Mouse (Mus musculus): ENCODE data around the gene Hoxc6. TPM values are rescaled to one million over a fixed set of nuclear protein-coding genes. Genes with fewer than 3 reads are reported as not detected.

The Hoxc6 gene
- total and polyA plus RNA-seq, 3 experiments: 12.0 to 37.1 (median 27.1) TPM

GRCm38 (mm10) chr15:102992863-102993262 is 5.2 kb upstream of the Hoxc6 start:
- H3K4me3 ChIP-seq (ENCODE audit: low read depth, low read length): no peak overlapping the region; the same call in 1 of the 2 replicates
- H3K36me3 ChIP-seq (replicated peaks): no peaks in the 10 kb centered on the region
- no peak for TF ChIP-seq GATA2 (IDR thresholded peaks at IDR 0.05; ENCODE audit: borderline replicate concordance, low read depth, low read length)
- TF ChIP-seq TAL1 (conservative IDR thresholded peaks at IDR 0.05; ENCODE audit: low read depth, low read length): no peak
- no peak for TF ChIP-seq CTCF (IDR thresholded peaks at IDR 0.05; ENCODE audit: low read depth, low read length)
- no peak for TF ChIP-seq GATA1 (IDR thresholded peaks at IDR 0.05; ENCODE audit: borderline replicate concordance, low read length)
- H3K4me1 ChIP-seq (ENCODE audit: insufficient read depth, low read depth, low read length): peaks cover 85% of the 10 kb centered on the region
- peaks cover 10% of the 10 kb centered on the region for H3K27me3 ChIP-seq (ENCODE audit: insufficient read depth, low read length)
- no peaks in the 10 kb centered on the region for H3K9me3 ChIP-seq (replicated peaks)
- ATAC-seq (ENCODE audit: extremely low read depth, insufficient number of reproducible peaks, low FRiP score, poor library complexity, severe bottlenecking): no peak
- DNase-seq (ENCODE audit: low spot score): no peak

GRCm38 (mm10) chr15:102996548-102996947 is 1.5 kb upstream of the Hoxc6 start:
- Histone ChIP-seq H3K4me3 (ENCODE audit: low read depth, low read length) (no peak overlapping the region; the same call in 1 of the 2 replicates), H3K9me3 (replicated peaks) (no peaks in the 10 kb centered on the region), H3K27me3 (ENCODE audit: insufficient read depth, low read length) (peaks cover 10% of the 10 kb centered on the region), H3K4me1 (ENCODE audit: insufficient read depth, low read depth, low read length) (peaks cover 84% of the 10 kb centered on the region), H3K36me3 (replicated peaks) (no peaks in the 10 kb centered on the region)
- TF ChIP-seq TAL1 (conservative IDR thresholded peaks at IDR 0.05; ENCODE audit: low read depth, low read length): no peak
- no peak for TF ChIP-seq CTCF (IDR thresholded peaks at IDR 0.05; ENCODE audit: low read depth, low read length)
- no peak for TF ChIP-seq POLR2AphosphoS5 (IDR thresholded peaks at IDR 0.05; ENCODE audit: insufficient replicate concordance, low read depth, low read length)
- TF ChIP-seq GATA2 (IDR thresholded peaks at IDR 0.05; ENCODE audit: borderline replicate concordance, low read depth, low read length): no peak
- no peak for TF ChIP-seq GATA1 (IDR thresholded peaks at IDR 0.05; ENCODE audit: borderline replicate concordance, low read length)
- DNase-seq (ENCODE audit: low spot score) (no peak), ATAC-seq (ENCODE audit: extremely low read depth, insufficient number of reproducible peaks, low FRiP score, poor library complexity, severe bottlenecking) (no peak)

- Histone ChIP-seq H3K27me3 (ENCODE audit: insufficient read depth, low read length) (peaks cover 10% of the 10 kb centered on the region), H3K36me3 (replicated peaks) (peaks cover 5% of the 10 kb centered on the region), H3K9me3 (replicated peaks) (no peaks in the 10 kb centered on the region), H3K4me1 (ENCODE audit: insufficient read depth, low read depth, low read length) (peaks cover 84% of the 10 kb centered on the region), H3K4me3 (ENCODE audit: low read depth, low read length) (peak overlapping the region; percentile 74)
- DNase-seq (ENCODE audit: low spot score): no peak
- no peak for TF ChIP-seq CTCF (IDR thresholded peaks at IDR 0.05; ENCODE audit: low read depth, low read length)
- TF ChIP-seq POLR2AphosphoS5 (IDR thresholded peaks at IDR 0.05; ENCODE audit: insufficient replicate concordance, low read depth, low read length): no peak
- no peak for TF ChIP-seq GATA2 (IDR thresholded peaks at IDR 0.05; ENCODE audit: borderline replicate concordance, low read depth, low read length)
- no peak for TF ChIP-seq TAL1 (conservative IDR thresholded peaks at IDR 0.05; ENCODE audit: low read depth, low read length)
- no peak for TF ChIP-seq GATA1 (IDR thresholded peaks at IDR 0.05; ENCODE audit: borderline replicate concordance, low read length)
- no peak for ATAC-seq (ENCODE audit: extremely low read depth, insufficient number of reproducible peaks, low FRiP score, poor library complexity, severe bottlenecking)
Measured at GRCm38 (mm10) chr15:102997431-102997830, 626 bp upstream of the Hoxc6 start.

GRCm38 (mm10) chr15:102998608-102999182 is 638 bp downstream of the Hoxc6 start:
- peaks cover 10% of the 10 kb centered on the region for H3K27me3 ChIP-seq (ENCODE audit: insufficient read depth, low read length)
- H3K9me3 ChIP-seq (replicated peaks): no peaks in the 10 kb centered on the region
- peaks cover 87% of the 10 kb centered on the region for H3K4me1 ChIP-seq (ENCODE audit: insufficient read depth, low read depth, low read length)
- peaks cover 5% of the 10 kb centered on the region for H3K36me3 ChIP-seq (replicated peaks)
- DNase-seq (ENCODE audit: low spot score): peak; percentile 82
- TF ChIP-seq CTCF (IDR thresholded peaks at IDR 0.05; ENCODE audit: low read depth, low read length) (no peak), TAL1 (conservative IDR thresholded peaks at IDR 0.05; ENCODE audit: low read depth, low read length) (no peak), GATA1 (IDR thresholded peaks at IDR 0.05; ENCODE audit: borderline replicate concordance, low read length) (no peak), POLR2AphosphoS5 (IDR thresholded peaks at IDR 0.05; ENCODE audit: insufficient replicate concordance, low read depth, low read length) (no peak), GATA2 (IDR thresholded peaks at IDR 0.05; ENCODE audit: borderline replicate concordance, low read depth, low read length) (no peak)
- peak overlapping the region; percentile 74 for H3K4me3 ChIP-seq (ENCODE audit: low read depth, low read length)
- ATAC-seq (ENCODE audit: extremely low read depth, insufficient number of reproducible peaks, low FRiP score, poor library complexity, severe bottlenecking): peak; percentile 43

GRCm38 (mm10) chr15:102999183-102999831 is 1.2 kb downstream of the Hoxc6 start:
- DNase-seq (ENCODE audit: low spot score) (peak; percentile 95), ATAC-seq (ENCODE audit: extremely low read depth, insufficient number of reproducible peaks, low FRiP score, poor library complexity, severe bottlenecking) (peak; percentile 72)
- peaks cover 10% of the 10 kb centered on the region for H3K27me3 ChIP-seq (ENCODE audit: insufficient read depth, low read length)

GRCm38 (mm10) chr15:102999955-103000354 is 1.9 kb downstream of the Hoxc6 start:
- TF ChIP-seq GATA1 (IDR thresholded peaks at IDR 0.05; ENCODE audit: borderline replicate concordance, low read length): no peak
- no peak; the same call in 1 of the 2 replicates for TF ChIP-seq POLR2AphosphoS5 (IDR thresholded peaks at IDR 0.05; ENCODE audit: insufficient replicate concordance, low read depth, low read length)
- no peak for TF ChIP-seq GATA2 (IDR thresholded peaks at IDR 0.05; ENCODE audit: borderline replicate concordance, low read depth, low read length)
- TF ChIP-seq CTCF (IDR thresholded peaks at IDR 0.05; ENCODE audit: low read depth, low read length): no peak
- Histone ChIP-seq H3K9me3 (replicated peaks) (no peaks in the 10 kb centered on the region), H3K36me3 (replicated peaks) (peaks cover 10% of the 10 kb centered on the region), H3K4me3 (ENCODE audit: low read depth, low read length) (peak overlapping the region; percentile 74), H3K4me1 (ENCODE audit: insufficient read depth, low read depth, low read length) (peaks cover 88% of the 10 kb centered on the region), H3K27me3 (ENCODE audit: insufficient read depth, low read length) (peaks cover 8% of the 10 kb centered on the region)
- ATAC-seq (ENCODE audit: extremely low read depth, insufficient number of reproducible peaks, low FRiP score, poor library complexity, severe bottlenecking): no peak; the same call in 1 of the 2 replicates
- DNase-seq (ENCODE audit: low spot score): no peak

More at GRCm38 (mm10) chr15:102999183-102999831, 1.2 kb downstream of the Hoxc6 start:
- Histone ChIP-seq H3K4me1 (ENCODE audit: insufficient read depth, low read depth, low read length) (peaks cover 88% of the 10 kb centered on the region), H3K9me3 (replicated peaks) (no peaks in the 10 kb centered on the region), H3K4me3 (ENCODE audit: low read depth, low read length) (peak overlapping the region; percentile 74), H3K36me3 (replicated peaks) (peaks cover 6% of the 10 kb centered on the region)
- TF ChIP-seq TAL1 (conservative IDR thresholded peaks at IDR 0.05; ENCODE audit: low read depth, low read length): no peak
- TF ChIP-seq POLR2AphosphoS5 (IDR thresholded peaks at IDR 0.05; ENCODE audit: insufficient replicate concordance, low read depth, low read length): no peak
- no peak for TF ChIP-seq GATA1 (IDR thresholded peaks at IDR 0.05; ENCODE audit: borderline replicate concordance, low read length)
- no peak for TF ChIP-seq GATA2 (IDR thresholded peaks at IDR 0.05; ENCODE audit: borderline replicate concordance, low read depth, low read length)
- no peak for TF ChIP-seq CTCF (IDR thresholded peaks at IDR 0.05; ENCODE audit: low read depth, low read length)
